Mouse (Mus musculus) heart, adult 2 months (tissue): ENCODE data around the gene Stat3.
A peak's percentile ranks its signal among the peaks of the same experiment; 100 is the strongest.

Source experiments
- CTCF ChIP-seq: fragments of 200-600 bp; IDR thresholded peaks from 2 replicates; pipeline ENCODE4 v1.8.1; 2022; ENCODE audit warnings: antibody characterized with exemption, mild to moderate bottlenecking, moderate library complexity
- EP300 ChIP-seq: fragments of 200-500 bp; IDR thresholded peaks from 2 replicates; pipeline ENCODE4 v1.6.1; 2011; ENCODE audit warnings: low read depth, low read length, control low read depth; ENCODE audit not compliant: insufficient read depth

DNA sequence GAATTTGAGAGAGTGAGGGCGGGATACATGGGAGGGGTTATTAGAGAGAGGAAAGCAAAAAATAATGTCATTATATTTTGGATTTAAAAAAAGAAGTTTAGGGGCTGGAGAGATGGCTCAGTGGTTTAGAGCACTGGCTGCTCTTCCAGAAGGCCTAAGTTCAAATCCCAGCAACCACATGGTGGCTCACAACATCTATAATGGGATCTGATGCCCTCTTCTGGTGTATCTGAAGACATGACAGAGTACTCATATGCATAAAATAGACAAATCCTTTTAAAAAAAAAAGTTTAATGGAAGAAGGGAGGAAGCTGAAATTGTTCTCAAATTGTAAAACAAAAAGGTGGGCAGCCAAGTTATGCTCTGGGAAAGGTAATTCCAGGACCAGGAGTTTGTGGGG is 10.2 kb upstream of the Stat3 start:
- TF ChIP-seq CTCF, result peak; percentile 61
- TF ChIP-seq EP300, result no peak
